Mouse (Mus musculus) frontal cortex, adult (tissue): ENCODE measurements around the gene 1700019N19Rik.
A peak's percentile ranks its signal among the peaks of the same experiment; 100 is the strongest.

ENCODE experiments used
- ATAC-seq: cut with Nextera tagmentation; 2 replicates; pipeline ENCODE4 v1.9.2; 2017; ENCODE audit warnings: mild to moderate bottlenecking, moderate library complexity, mixed read lengths; ENCODE audit not compliant: low TSS enrichment

1700019N19Rik gene

GRCm38 (mm10) chr19:58808864-58809263 lies 14.6 kb upstream of the 1700019N19Rik start:
- no peak for ATAC-seq

- peak; percentile 75 for ATAC-seq
These were observed 12.1 kb upstream of the 1700019N19Rik start for GRCm38 (mm10) chr19:58806364-58806763.

GRCm38 (mm10) chr19:58805191-58805779 lies 11.0 kb upstream of the 1700019N19Rik start:
- peak; percentile 36; the same call in 1 of the 2 replicates for ATAC-seq

GRCm38 (mm10) chr19:58795114-58795669 lies 931 bp upstream of the 1700019N19Rik start:
- no peak for ATAC-seq

GRCm38 (mm10) chr19:58789194-58789593 lies 5.1 kb downstream of the 1700019N19Rik start:
- peak; percentile 71 for ATAC-seq

GRCm38 (mm10) chr19:58783938-58784337 lies 10.3 kb downstream of the 1700019N19Rik start:
- ATAC-seq = no peak

GRCm38 (mm10) chr19:58781566-58781965 lies 12.7 kb downstream of the 1700019N19Rik start:
- ATAC-seq = no peak

GRCm38 (mm10) chr19:58776461-58776860 lies 17.8 kb downstream of the 1700019N19Rik start:
- ATAC-seq = no peak

- ATAC-seq = no peak
These were observed 26.9 kb downstream of the 1700019N19Rik start for GRCm38 (mm10) chr19:58767329-58767728.

GRCm38 (mm10) chr19:58762848-58763541 lies 31.3 kb downstream of the 1700019N19Rik start:
- ATAC-seq = peak; percentile 91

GRCm38 (mm10) chr19:58762316-58762715 lies 31.9 kb downstream of the 1700019N19Rik start:
- ATAC-seq = no peak

GRCm38 (mm10) chr19:58759423-58759822 lies 34.8 kb downstream of the 1700019N19Rik start, which contains the start of gene Pnliprp2:
Gene Pnliprp2, plus strand, starts transcription at chr19:58759719.
- ATAC-seq = no peak

GRCm38 (mm10) chr19:58758871-58759270 lies 35.4 kb downstream of the 1700019N19Rik start:
- ATAC-seq = no peak

- no peak for ATAC-seq
These were observed 42.8 kb downstream of the 1700019N19Rik start for GRCm38 (mm10) chr19:58751504-58751903.

- peak; percentile 74 for ATAC-seq
These were observed 43.4 kb downstream of the 1700019N19Rik start for GRCm38 (mm10) chr19:58750822-58751221.

GRCm38 (mm10) chr19:58747498-58748000 lies 46.7 kb downstream of the 1700019N19Rik start:
- no peak for ATAC-seq

- ATAC-seq = no peak
These were observed 50.5 kb downstream of the 1700019N19Rik start for GRCm38 (mm10) chr19:58743736-58744135.

GRCm38 (mm10) chr19:58742711-58743110 lies 51.5 kb downstream of the 1700019N19Rik start:
- no peak for ATAC-seq

GRCm38 (mm10) chr19:58741036-58741435 lies 53.2 kb downstream of the 1700019N19Rik start:
- no peak for ATAC-seq

GRCm38 (mm10) chr19:58738111-58738510 lies 56.1 kb downstream of the 1700019N19Rik start:
- no peak for ATAC-seq
